Mouse (Mus musculus) kidney, adult 9 months (tissue): ENCODE data around the gene Mael.

Experiments used
- DNase-seq: peaks from one replicate; pipeline ENCODE4 v3.0.0; 2022

Mael gene

DNA sequence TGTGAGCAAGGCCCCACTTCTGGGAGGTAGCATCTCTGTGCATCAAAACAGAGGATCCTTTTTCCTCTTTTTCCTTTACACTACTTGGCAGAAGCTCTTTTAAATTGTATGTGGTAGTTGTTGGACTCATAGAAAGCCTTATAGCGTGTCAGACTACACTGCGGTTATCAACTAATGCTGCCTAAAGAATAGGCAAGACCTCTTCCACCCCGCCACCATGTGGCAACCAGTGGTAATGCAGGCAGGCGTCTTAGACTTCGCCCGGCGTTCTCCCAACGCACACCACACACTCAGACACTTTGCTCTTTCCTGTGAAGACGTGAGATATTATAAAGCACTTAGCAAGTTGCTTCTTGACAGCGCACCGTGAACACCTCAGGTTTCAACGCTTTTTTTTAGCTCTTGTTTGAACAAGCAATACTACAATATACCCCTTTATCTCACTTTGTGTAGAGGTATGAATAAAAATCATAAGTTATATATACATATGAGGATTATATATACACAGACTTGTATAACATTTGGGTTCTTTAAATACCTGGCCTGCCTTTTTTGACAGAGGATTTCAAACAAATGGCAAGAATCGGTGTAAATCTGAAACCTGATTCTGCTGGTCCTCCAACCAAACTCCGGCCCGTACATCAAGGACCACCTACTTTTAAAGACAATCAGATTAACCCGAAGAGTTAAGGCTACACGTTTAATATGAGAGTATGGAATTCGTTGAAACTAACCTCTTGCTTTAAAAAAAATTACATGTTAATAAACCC, 85.0 kb downstream of the Mael start:
- peak; percentile 88 for DNase-seq

- no peak for DNase-seq
Measured at GRCm38 (mm10) chr1:166152034-166152433, 86.5 kb downstream of the Mael start.

DNA sequence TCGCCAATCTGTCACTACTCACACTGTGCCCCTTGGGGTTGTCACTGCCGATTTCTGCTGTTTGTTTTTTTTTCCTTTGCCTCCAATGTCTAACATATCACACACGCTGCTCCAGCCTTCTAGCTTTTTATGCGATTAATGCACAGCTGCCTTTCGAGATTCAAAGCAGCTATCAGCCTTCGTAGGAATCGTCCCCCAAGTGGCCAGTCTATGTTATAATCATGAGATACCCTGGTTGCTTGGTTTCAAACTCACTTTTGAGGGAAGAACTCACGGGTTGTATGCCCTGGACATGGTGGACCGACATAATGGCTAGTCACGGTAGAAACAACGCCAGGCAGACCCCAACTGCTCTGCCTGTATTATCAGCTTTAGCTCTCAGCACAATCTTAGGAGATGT, 87.2 kb downstream of the Mael start:
- DNase-seq, result no peak
